Mouse (Mus musculus) heart, adult 2 months (tissue): ENCODE results near the gene Tjp1.

ENCODE experiments used
- CTCF ChIP-seq: fragments of 200-600 bp; IDR thresholded peaks from 2 replicates; pipeline ENCODE4 v1.8.1; 2022; ENCODE audit warnings: antibody characterized with exemption, mild to moderate bottlenecking, moderate library complexity
- POLR2A ChIP-seq: fragments of 200-500 bp; IDR thresholded peaks from 2 replicates; pipeline ENCODE4 v1.6.1; 2011; ENCODE audit warnings: mild to moderate bottlenecking, low read depth, low read length, control low read depth; ENCODE audit not compliant: insufficient read depth

DNA sequence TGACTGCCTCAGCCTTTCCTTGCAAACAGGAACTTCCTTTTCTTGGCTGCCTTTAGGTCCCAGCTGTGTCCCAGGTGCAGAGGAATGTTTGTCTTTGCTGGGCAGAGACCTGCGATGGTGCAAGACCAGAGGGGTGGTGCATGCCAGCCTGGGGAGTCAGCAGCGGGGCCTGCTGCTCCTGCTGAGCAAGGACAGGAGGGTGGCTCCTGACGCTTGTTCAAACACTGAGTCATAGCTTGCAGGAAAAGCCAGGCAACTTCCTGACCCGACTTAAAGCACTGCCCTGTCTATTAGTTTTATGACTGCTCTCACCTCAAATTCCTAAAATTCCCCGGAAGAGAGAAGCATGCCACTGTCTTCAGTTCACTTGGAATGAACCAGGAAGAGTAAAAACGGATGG is 57.9 kb downstream of the Tjp1 start:
- TF ChIP-seq POLR2A: no peak
- no peak for TF ChIP-seq CTCF
